Mouse (Mus musculus) CH12.LX (cell line): Measurements from ENCODE around the gene Zkscan3. TPM values are rescaled to one million over a fixed set of nuclear protein-coding genes. Genes with fewer than 3 reads are reported as not detected.
A peak's percentile ranks its signal among the peaks of the same experiment; 100 is the strongest.

Experiments
- DNase-seq: peaks from one replicate; pipeline ENCODE4 v3.0.0-alpha.2; 2013; ENCODE audit errors: extremely low read depth
- H3K27ac ChIP-seq: 2 replicates; pipeline ENCODE4 v1.5.1; 2012; ENCODE audit warnings: low read depth, mild to moderate bottlenecking, control low read depth, moderate library complexity; ENCODE audit not compliant: insufficient read depth
- H3K27me3 ChIP-seq: replicated peaks from 2 replicates; pipeline ENCODE3; 2012; ENCODE audit warnings: inconsistent platforms
- H3K36me3 ChIP-seq, 2 experiments: replicated peaks in 1 of 2; 2 replicates each; pipeline versions ENCODE3 to v1.6.1; 2012; ENCODE audit warnings: inconsistent platforms in 1 of 2, low read length in 1 of 2, mild to moderate bottlenecking in 1 of 2, mixed read lengths in 1 of 2, moderate library complexity in 1 of 2; ENCODE audit not compliant: control insufficient read depth in 1 of 2, insufficient read depth in 1 of 2
- H3K4me1 ChIP-seq, 2 experiments: 2 replicates each; pipeline ENCODE4 v1.6.1; 2012; ENCODE audit warnings: inconsistent platforms in 1 of 2, moderate library complexity in 1 of 2; ENCODE audit not compliant: insufficient read depth in 2 of 2, control insufficient read depth in 1 of 2
- H3K4me2 ChIP-seq: 2 replicates; pipeline ENCODE4 v1.6.1; 2012; ENCODE audit warnings: low read depth, mild to moderate bottlenecking, control low read depth; ENCODE audit not compliant: poor library complexity, insufficient read depth, severe bottlenecking
- H3K4me3 ChIP-seq, 3 experiments: fragments of 150-350 bp in 1 of 3; sonication (generic) in 1 of 3; replicated peaks in 1 of 3; 2 replicates each; pipeline versions ENCODE3 to v1.5.1; 2011 to 2012; ENCODE audit warnings: low read depth in 2 of 3, low read length in 2 of 3, mild to moderate bottlenecking in 2 of 3, moderate library complexity in 2 of 3, control low read depth in 1 of 3, improper control_type of control experiment in 1 of 3, inconsistent platforms in 1 of 3, mixed read lengths in 1 of 3; ENCODE audit not compliant: poor library complexity in 1 of 3
- H3K79me2 ChIP-seq: replicated peaks from 2 replicates; pipeline ENCODE4 v1.6.1; 2012; ENCODE audit warnings: mild to moderate bottlenecking, moderate library complexity; ENCODE audit not compliant: control insufficient read depth, poor library complexity, insufficient read depth, severe bottlenecking; ENCODE audit errors: extremely low read depth
- H3K9ac ChIP-seq: 2 replicates; pipeline ENCODE4 v1.6.1; 2012; ENCODE audit warnings: low read depth, mild to moderate bottlenecking, control low read depth, moderate library complexity; ENCODE audit not compliant: insufficient read depth
- H3K9me3 ChIP-seq: replicated peaks from 2 replicates; pipeline ENCODE3; 2012; ENCODE audit warnings: low read length, inconsistent platforms, mixed read lengths
- BHLHE40 ChIP-seq: IDR thresholded peaks from 2 replicates; pipeline ENCODE4 v1.6.1; 2011; ENCODE audit warnings: mild to moderate bottlenecking, low read depth, low read length, improper control_type of control experiment
- E2F4 ChIP-seq: IDR thresholded peaks from 2 replicates; pipeline ENCODE4 v1.6.1; 2011; ENCODE audit warnings: low read depth, low read length, improper control_type of control experiment; ENCODE audit not compliant: insufficient replicate concordance
- ELF1 ChIP-seq: IDR thresholded peaks from 2 replicates; pipeline ENCODE4 v1.6.1; 2014; ENCODE audit warnings: low read depth, mild to moderate bottlenecking, inconsistent platforms, low read length, improper control_type of control experiment
- EP300 ChIP-seq: IDR thresholded peaks from 2 replicates; pipeline ENCODE4 v1.6.1; 2011; ENCODE audit warnings: low read length, improper control_type of control experiment
- ETS1 ChIP-seq: conservative IDR thresholded peaks from 2 replicates; pipeline ENCODE4 v1.6.1; 2012; ENCODE audit warnings: low read depth, mild to moderate bottlenecking, inconsistent platforms, low read length, improper control_type of control experiment, moderate library complexity
- HCFC1 ChIP-seq: IDR thresholded peaks from 2 replicates; pipeline ENCODE4 v1.6.1; 2012; ENCODE audit warnings: low read depth, mild to moderate bottlenecking, inconsistent platforms, low read length, improper control_type of control experiment
- IRF4 ChIP-seq: IDR thresholded peaks from 2 replicates; pipeline ENCODE4 v1.6.1; 2014; ENCODE audit warnings: low read depth, mild to moderate bottlenecking, inconsistent platforms, low read length, improper control_type of control experiment
- JUN ChIP-seq: IDR thresholded peaks from 2 replicates; pipeline ENCODE4 v1.6.1; 2011; ENCODE audit warnings: low read depth, mild to moderate bottlenecking, low read length, improper control_type of control experiment, moderate library complexity; ENCODE audit not compliant: insufficient read depth
- JUND ChIP-seq: conservative IDR thresholded peaks from 2 replicates; pipeline ENCODE4 v1.6.1; 2011; ENCODE audit warnings: low read depth, low read length, improper control_type of control experiment
- MEF2A ChIP-seq: IDR thresholded peaks from 2 replicates; pipeline ENCODE4 v1.6.1; 2014; ENCODE audit warnings: low read depth, mild to moderate bottlenecking, inconsistent platforms, low read length, improper control_type of control experiment, borderline replicate concordance
- MYC ChIP-seq: IDR thresholded peaks from 2 replicates; pipeline ENCODE4 v1.6.1; 2011; ENCODE audit warnings: low read depth, mild to moderate bottlenecking, improper control_type of control experiment, low read length
- POLR2A ChIP-seq: IDR thresholded peaks from 2 replicates; pipeline ENCODE4 v1.6.1; 2011; ENCODE audit warnings: low read depth, mild to moderate bottlenecking, improper control_type of control experiment, low read length
- SMC3 ChIP-seq: IDR thresholded peaks from 2 replicates; pipeline ENCODE4 v1.6.1; 2011; ENCODE audit warnings: low read depth, low read length, improper control_type of control experiment
- TCF12 ChIP-seq: IDR thresholded peaks from 2 replicates; pipeline ENCODE4 v1.6.1; 2014; ENCODE audit warnings: low read depth, mild to moderate bottlenecking, inconsistent platforms, low read length, improper control_type of control experiment
- USF2 ChIP-seq: conservative IDR thresholded peaks from 2 replicates; pipeline ENCODE4 v1.6.1; 2011; ENCODE audit warnings: low read depth, low read length, improper control_type of control experiment
- ZKSCAN1 ChIP-seq: IDR thresholded peaks from 2 replicates; pipeline ENCODE4 v1.6.1; 2012; ENCODE audit warnings: low read depth, inconsistent platforms, low read length, improper control_type of control experiment, borderline replicate concordance
- ZNF384 ChIP-seq: IDR thresholded peaks from 2 replicates; pipeline ENCODE4 v1.6.1; 2012; ENCODE audit warnings: low read depth, low read length, improper control_type of control experiment, inconsistent platforms
- dilution Hi-C: fragments of 300-500 bp; cut with MboI; formaldehyde crosslinking; loops from 2 replicates; pipeline ENCODE4 v1.14.3; 2020; ENCODE audit warnings: low sequenced_read_pairs; ENCODE audit not compliant: extremely low pct_unique_long_range_greater_than_20kb, extremely low pct_ligation_motif_present
- in situ Hi-C: fragments of 300-500 bp; cut with MboI; formaldehyde crosslinking; loops from 3 replicates; pipeline ENCODE4 v1.14.3; 2019; ENCODE audit warnings: low sequenced_read_pairs, low pct_ligation_motif_present, low pct_unique_long_range_greater_than_20kb, mixed read lengths
- polyA plus RNA-seq: library from polyadenylated mRNA; unstranded; fragments of >175 nt; gene quantifications from 2 replicates; pipeline ENCODE4 v1.2.1, GENCODE M21; 2012; ENCODE audit warnings: low read depth; ENCODE audit not compliant: insufficient read length
- total RNA-seq, 2 experiments: library from RNA; depleted of rRNA; stranded (reverse); fragments of 300-350 nt in 1 of 2; fragments of >200 nt in 1 of 2; gene quantifications; 2 replicates each; pipeline ENCODE4 v1.2.3; 2012 to 2014

Zkscan3 gene
- total and polyA plus RNA-seq, 3 experiments, result 19.1 to 32.7 (median 20.9) TPM

- peak; percentile 71 for TF ChIP-seq MYC
- TF ChIP-seq E2F4, result no peak
- peak; percentile 83 for TF ChIP-seq IRF4
- no peak for TF ChIP-seq SMC3
- no peak for TF ChIP-seq EP300
- TF ChIP-seq ELF1, result peak; percentile 94
- peak; percentile 92 for TF ChIP-seq POLR2A
- TF ChIP-seq ZNF384, result no peak
- no peak for TF ChIP-seq JUN
Observed at GRCm38 (mm10) chr13:21362621-21363248, 39.8 kb downstream of the Zkscan3 start, which contains the start of gene Zscan12 (continued).

GRCm38 (mm10) chr13:21350593-21350992 lies 52.0 kb downstream of the Zkscan3 start:
- no peak for DNase-seq
- no peak overlapping the region for H3K27ac ChIP-seq
- H3K9me3 ChIP-seq, result no peaks in the 10 kb centered on the region
- no peak overlapping the region for H3K4me2 ChIP-seq
- no peaks in the 10 kb centered on the region for H3K36me3 ChIP-seq
- H3K9ac ChIP-seq, result no peak overlapping the region
- dilution Hi-C loops, result no loop called here
- peaks cover 3% of the 10 kb centered on the region for H3K27me3 ChIP-seq
- H3K4me1 ChIP-seq, result no peaks in the 10 kb centered on the region
- TF ChIP-seq TCF12 (no peak), ETS1 (no peak), MEF2A (no peak), BHLHE40 (no peak), IRF4 (no peak), JUN (no peak), JUND (no peak), ZKSCAN1 (no peak), ZNF384 (no peak), EP300 (no peak)
- no peak overlapping the region for H3K4me3 ChIP-seq
- in situ Hi-C loops, result no loop called here
- no peaks in the 10 kb centered on the region for H3K79me2 ChIP-seq

- Histone ChIP-seq H3K9ac (no peak within 1 kb of the TSS), H3K9me3 (no peaks in the 10 kb centered on the region), H3K79me2 (no peaks in the 10 kb centered on the region), H3K27ac (no peak within 1 kb of the TSS), H3K27me3 (no peaks in the 10 kb centered on the region), H3K36me3 (no peaks in the 10 kb centered on the region), H3K4me1 (no peaks in the 10 kb centered on the region; a peak in 1 of 4 replicates), H3K4me2 (no peak within 1 kb of the TSS), H3K4me3 (no peak within 1 kb of the TSS)
- in situ Hi-C loops, result no loop called here
- dilution Hi-C loops, result no loop called here
- TF ChIP-seq HCFC1 (no peak), USF2 (no peak)
- no peak for DNase-seq
Observed at GRCm38 (mm10) chr13:21346610-21347009, 55.9 kb downstream of the Zkscan3 start, which contains the start of gene Olfr1367. Gene Olfr1367 (plus strand): TSS chr13:21346910.

Other genes starting within 250 kb of the Zkscan3 start
- 146 and 176 TPM in 2 replicates for gene Trim27, start 223.3 kb downstream of the Zkscan3 start, total RNA-seq (2012; rRNA removed)
- 134 and 141 TPM in 2 replicates for gene Trim27, start 223.3 kb downstream of the Zkscan3 start, total RNA-seq (2014; rRNA removed)
- gene Trim27, start 223.3 kb downstream of the Zkscan3 start, polyA plus RNA-seq, result 185 and 198 TPM in 2 replicates
- gene Gpx5, start 110.0 kb downstream of the Zkscan3 start, total RNA-seq (2012; rRNA removed), result not detected in 2 replicates
- gene Gpx5, start 110.0 kb downstream of the Zkscan3 start, total RNA-seq (2014; rRNA removed), result not detected in 2 replicates
- gene Gpx5, start 110.0 kb downstream of the Zkscan3 start, polyA plus RNA-seq, result not detected in 2 replicates
- gene Gpx6, start 90.6 kb downstream of the Zkscan3 start, total RNA-seq (2012; rRNA removed), result 0.29 TPM in 1 of 2 replicates, not detected in the other
- 1.3 and 1.4 TPM in 2 replicates for gene Gpx6, start 90.6 kb downstream of the Zkscan3 start, total RNA-seq (2014; rRNA removed)
- gene Gpx6, start 90.6 kb downstream of the Zkscan3 start, polyA plus RNA-seq, result 1.2 and 2.2 TPM in 2 replicates
- gene Olfr1367, start 55.8 kb downstream of the Zkscan3 start, total RNA-seq (2012; rRNA removed), result not detected in 2 replicates
- not detected in 2 replicates for gene Olfr1367, start 55.8 kb downstream of the Zkscan3 start, total RNA-seq (2014; rRNA removed)
- not detected in 2 replicates for gene Olfr1367, start 55.8 kb downstream of the Zkscan3 start, polyA plus RNA-seq
- 9.9 and 10.2 TPM in 2 replicates for gene Zscan12, start 39.9 kb downstream of the Zkscan3 start, total RNA-seq (2012; rRNA removed)
- gene Zscan12, start 39.9 kb downstream of the Zkscan3 start, total RNA-seq (2014; rRNA removed), result 14.7 and 15.1 TPM in 2 replicates
- gene Zscan12, start 39.9 kb downstream of the Zkscan3 start, polyA plus RNA-seq, result 10.6 and 10.7 TPM in 2 replicates
- 3.1 and 4.0 TPM in 2 replicates for gene Pgbd1, start 38.3 kb upstream of the Zkscan3 start, total RNA-seq (2012; rRNA removed)
- gene Pgbd1, start 38.3 kb upstream of the Zkscan3 start, total RNA-seq (2014; rRNA removed), result 7.0 and 7.4 TPM in 2 replicates
- 3.0 and 3.9 TPM in 2 replicates for gene Pgbd1, start 38.3 kb upstream of the Zkscan3 start, polyA plus RNA-seq
- 14.8 and 16.0 TPM in 2 replicates for gene Zscan26, start 51.0 kb upstream of the Zkscan3 start, total RNA-seq (2012; rRNA removed)
- gene Zscan26, start 51.0 kb upstream of the Zkscan3 start, total RNA-seq (2014; rRNA removed), result 20.9 and 25.9 TPM in 2 replicates
- gene Zscan26, start 51.0 kb upstream of the Zkscan3 start, polyA plus RNA-seq, result 13.4 and 14.2 TPM in 2 replicates
- 0.76 and 0.80 TPM in 2 replicates for gene Nkapl, start 65.8 kb upstream of the Zkscan3 start, total RNA-seq (2012; rRNA removed)
- gene Nkapl, start 65.8 kb upstream of the Zkscan3 start, total RNA-seq (2014; rRNA removed), result 0.84 and 0.90 TPM in 2 replicates
- 0.26 and 0.56 TPM in 2 replicates for gene Nkapl, start 65.8 kb upstream of the Zkscan3 start, polyA plus RNA-seq
- not detected in 2 replicates for gene Zkscan4, start 76.2 kb upstream of the Zkscan3 start, total RNA-seq (2012; rRNA removed)
- gene Zkscan4, start 76.2 kb upstream of the Zkscan3 start, total RNA-seq (2014; rRNA removed), result not detected in 2 replicates
- not detected in 2 replicates for gene Zkscan4, start 76.2 kb upstream of the Zkscan3 start, polyA plus RNA-seq
- not detected in 2 replicates for gene Gm10065, start 76.7 kb upstream of the Zkscan3 start, total RNA-seq (2012; rRNA removed)
- not detected in 2 replicates for gene Gm10065, start 76.7 kb upstream of the Zkscan3 start, total RNA-seq (2014; rRNA removed)
- not detected in 2 replicates for gene Gm10065, start 76.7 kb upstream of the Zkscan3 start, polyA plus RNA-seq
- gene AK157302, start 92.5 kb upstream of the Zkscan3 start, total RNA-seq (2012; rRNA removed), result 0.17 and 0.29 TPM in 2 replicates
- 0.47 TPM in 2 replicates for gene AK157302, start 92.5 kb upstream of the Zkscan3 start, total RNA-seq (2014; rRNA removed)
- 0.26 TPM in 1 of 2 replicates, not detected in the other for gene AK157302, start 92.5 kb upstream of the Zkscan3 start, polyA plus RNA-seq
- gene Gm11273, start 98.7 kb upstream of the Zkscan3 start, total RNA-seq (2012; rRNA removed), result 13.5 and 21.0 TPM in 2 replicates
- gene Gm11273, start 98.7 kb upstream of the Zkscan3 start, total RNA-seq (2014; rRNA removed), result 28.3 and 28.8 TPM in 2 replicates
- gene Gm11273, start 98.7 kb upstream of the Zkscan3 start, polyA plus RNA-seq, result 239 and 279 TPM in 2 replicates
- gene Zkscan8, start 128.4 kb upstream of the Zkscan3 start, total RNA-seq (2012; rRNA removed), result 7.4 and 8.1 TPM in 2 replicates
- 7.6 and 8.3 TPM in 2 replicates for gene Zkscan8, start 128.4 kb upstream of the Zkscan3 start, total RNA-seq (2014; rRNA removed)
- 7.3 and 9.7 TPM in 2 replicates for gene Zkscan8, start 128.4 kb upstream of the Zkscan3 start, polyA plus RNA-seq
- not detected in 2 replicates for gene Olfr1366, start 140.1 kb upstream of the Zkscan3 start, total RNA-seq (2012; rRNA removed)
- not detected in 2 replicates for gene Olfr1366, start 140.1 kb upstream of the Zkscan3 start, total RNA-seq (2014; rRNA removed)
- gene Olfr1366, start 140.1 kb upstream of the Zkscan3 start, polyA plus RNA-seq, result 0.08 and 0.10 TPM in 2 replicates
- not detected in 2 replicates for gene Olfr1535, start 157.1 kb upstream of the Zkscan3 start, total RNA-seq (2012; rRNA removed)
- not detected in 2 replicates for gene Olfr1535, start 157.1 kb upstream of the Zkscan3 start, total RNA-seq (2014; rRNA removed)
- gene Olfr1535, start 157.1 kb upstream of the Zkscan3 start, polyA plus RNA-seq, result not detected in 2 replicates
- gene Olfr1364, start 179.0 kb upstream of the Zkscan3 start, total RNA-seq (2012; rRNA removed), result not detected in 2 replicates
- not detected in 2 replicates for gene Olfr1364, start 179.0 kb upstream of the Zkscan3 start, total RNA-seq (2014; rRNA removed)
- gene Olfr1364, start 179.0 kb upstream of the Zkscan3 start, polyA plus RNA-seq, result not detected in 2 replicates
- gene Olfr1362, start 211.3 kb upstream of the Zkscan3 start, total RNA-seq (2012; rRNA removed), result not detected in 2 replicates
- not detected in 2 replicates for gene Olfr1362, start 211.3 kb upstream of the Zkscan3 start, total RNA-seq (2014; rRNA removed)
- not detected in 2 replicates for gene Olfr1362, start 211.3 kb upstream of the Zkscan3 start, polyA plus RNA-seq
- gene Olfr11, start 239.8 kb upstream of the Zkscan3 start, total RNA-seq (2012; rRNA removed), result 1.0 and 1.4 TPM in 2 replicates
- 0.34 and 0.70 TPM in 2 replicates for gene Olfr11, start 239.8 kb upstream of the Zkscan3 start, total RNA-seq (2014; rRNA removed)
- gene Olfr11, start 239.8 kb upstream of the Zkscan3 start, polyA plus RNA-seq, result 0.23 and 1.3 TPM in 2 replicates